Mouse (Mus musculus): Measurements from ENCODE around the gene Mrpl48.

Gene Mrpl48

GRCm38 (mm10) chr7:100496371-100496770, 111.7 kb downstream of the Mrpl48 start:
- no peak for DNase-seq (ENCODE audit: low spot score)
